Mouse (Mus musculus) A20 (cell line): ENCODE results near the gene Arhgap10.
"Not testable (repeated sequence)": the region's sequence is repeated elsewhere in the genome, so short reads cannot be mapped to it uniquely, and the experiment has no call there.

Source experiments
- DNase-seq: peaks from one replicate; pipeline ENCODE4 v3.0.0-alpha.2; 2011; ENCODE audit warnings: low read depth, low spot score

The Arhgap10 gene

GRCm38 (mm10) chr8:77350121-77350777 lies 167.5 kb downstream of the Arhgap10 start:
- DNase-seq, result no peak

GRCm38 (mm10) chr8:77343916-77344315 lies 173.8 kb downstream of the Arhgap10 start:
- no peak for DNase-seq

DNA sequence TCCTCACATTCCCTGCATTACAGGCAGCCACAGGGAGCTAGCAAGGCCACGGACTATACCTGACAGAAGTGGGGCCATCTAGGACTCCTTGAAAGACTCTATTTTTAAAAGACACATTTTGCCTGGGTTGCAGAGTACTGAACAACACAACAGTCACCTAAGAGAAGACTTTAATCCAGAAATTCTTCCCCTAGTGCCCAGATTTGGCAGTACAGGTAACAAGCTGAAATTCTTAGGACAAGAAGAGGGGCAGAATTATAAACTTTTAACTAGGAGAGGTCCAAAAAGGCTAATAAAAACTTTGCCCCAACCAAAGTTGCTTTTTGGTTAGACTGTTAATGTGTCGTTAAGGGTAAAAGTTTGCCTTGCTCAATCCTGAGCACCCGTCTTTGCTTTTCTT lies 174.4 kb downstream of the Arhgap10 start:
- no peak for DNase-seq

- no peak for DNase-seq
Measured at GRCm38 (mm10) chr8:77342144-77342543, 175.6 kb downstream of the Arhgap10 start.

DNA sequence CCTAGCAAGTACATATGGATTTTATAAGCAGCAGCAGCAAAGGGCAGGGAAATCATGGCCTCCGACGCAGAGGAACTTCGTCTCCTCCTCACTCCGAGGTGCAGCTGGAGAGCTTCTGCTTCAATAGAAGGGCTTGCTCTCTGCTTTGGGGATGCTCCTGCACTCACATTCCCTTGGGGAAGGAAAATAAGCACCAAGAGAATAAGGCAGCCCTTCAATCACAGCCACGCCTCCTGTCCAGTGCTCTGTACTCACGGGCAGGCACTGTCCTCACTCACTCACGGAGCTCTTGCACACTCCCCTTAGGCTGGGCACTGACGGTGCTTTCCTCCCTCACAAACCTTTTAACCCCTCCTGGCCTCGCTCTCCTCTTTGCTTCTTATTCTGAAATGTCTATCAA lies 176.4 kb downstream of the Arhgap10 start:
- DNase-seq, result no peak

DNA sequence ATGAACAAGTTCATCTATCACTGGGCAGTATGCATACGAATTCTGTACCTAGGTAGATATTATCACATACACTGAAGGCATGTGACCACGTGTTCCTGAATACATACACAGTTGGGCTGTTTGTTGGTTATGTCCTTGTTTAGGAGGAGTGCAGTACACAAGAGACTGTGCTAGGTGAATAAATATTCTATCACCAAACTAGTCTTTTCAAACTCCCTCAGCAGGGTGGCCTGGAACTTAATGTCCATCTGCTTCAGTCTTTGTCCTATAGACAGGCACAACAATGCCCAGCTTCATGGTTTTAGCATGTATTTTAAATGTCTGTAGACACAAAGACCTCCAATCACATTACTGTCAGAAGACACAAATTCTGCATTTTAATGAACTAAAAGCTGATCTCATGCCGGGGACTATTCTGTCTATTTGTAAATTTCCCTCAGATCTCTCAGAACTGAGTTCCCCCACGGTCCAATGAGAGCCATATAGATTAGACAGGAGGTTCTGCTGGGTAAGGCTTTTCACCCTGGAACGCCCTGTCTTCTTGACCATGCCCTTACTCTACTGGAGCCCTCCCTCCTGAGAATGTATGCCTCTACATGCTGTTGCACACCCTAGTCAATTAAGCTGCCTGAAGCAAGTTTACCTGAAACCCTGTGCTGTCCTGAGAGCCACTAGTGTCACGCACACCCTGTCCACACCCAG lies 177.6 kb downstream of the Arhgap10 start:
- DNase-seq, result no peak

GRCm38 (mm10) chr8:77337272-77337671 lies 180.5 kb downstream of the Arhgap10 start:
- DNase-seq, result no peak

DNA sequence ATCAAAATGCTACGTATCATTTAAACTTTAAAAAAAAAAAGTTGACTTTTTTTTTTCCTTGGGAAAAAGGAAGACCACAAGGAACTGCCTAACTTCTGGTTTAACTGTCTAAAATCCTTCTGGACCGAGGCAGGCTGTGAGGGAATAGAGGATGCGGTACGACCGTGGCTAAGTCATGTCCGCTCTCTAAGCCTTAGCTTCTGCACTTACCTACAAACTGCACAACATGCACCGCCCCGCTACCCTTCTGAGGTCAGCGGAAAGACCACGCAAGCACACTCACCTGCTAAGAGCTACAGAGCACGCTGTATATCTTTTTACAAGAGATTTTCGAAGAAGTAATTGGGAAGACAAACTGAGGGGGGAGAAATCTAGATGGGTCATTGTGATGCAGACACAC lies 186.6 kb downstream of the Arhgap10 start:
- no peak for DNase-seq

DNA sequence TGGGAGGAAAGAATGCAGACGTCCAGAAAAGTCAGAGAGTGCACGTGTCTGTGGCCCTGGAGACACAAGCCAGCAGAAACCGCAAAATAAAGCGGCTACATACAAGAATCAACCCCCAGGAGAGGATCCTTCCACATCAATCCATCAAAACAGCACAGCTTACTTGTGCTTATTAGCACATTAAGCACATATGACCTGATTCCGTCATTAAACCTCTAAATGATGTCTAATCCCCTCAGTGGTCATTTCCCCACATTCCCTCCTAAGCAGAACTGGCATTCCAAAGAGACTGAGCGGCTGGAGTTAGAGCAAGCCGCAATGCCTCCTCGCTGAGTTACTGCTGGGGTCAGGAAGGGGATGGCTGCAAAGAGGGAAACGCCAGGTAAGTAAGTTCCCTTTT lies 187.4 kb downstream of the Arhgap10 start:
- no peak for DNase-seq

GRCm38 (mm10) chr8:77329783-77330182 lies 188.0 kb downstream of the Arhgap10 start:
- no peak for DNase-seq

DNA sequence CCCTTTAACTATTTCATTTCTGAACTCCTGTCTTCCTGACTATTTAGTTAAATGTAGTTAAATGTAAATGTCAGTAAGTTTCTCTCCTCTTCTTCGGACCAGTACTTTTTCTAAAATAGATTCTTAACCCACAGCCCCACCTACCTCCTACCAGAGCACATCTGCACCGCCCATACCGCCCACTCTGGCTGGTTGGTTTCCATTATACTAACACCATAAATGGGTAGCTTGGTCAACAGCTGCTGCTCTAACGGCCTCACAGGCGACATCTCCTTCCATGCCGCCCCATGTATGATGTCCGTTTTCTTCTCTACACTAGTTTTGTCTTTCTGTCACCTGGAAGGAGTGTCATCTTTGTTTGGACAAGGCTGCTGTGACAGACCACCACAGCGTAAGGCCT lies 189.3 kb downstream of the Arhgap10 start:
- DNase-seq, result no peak

DNA sequence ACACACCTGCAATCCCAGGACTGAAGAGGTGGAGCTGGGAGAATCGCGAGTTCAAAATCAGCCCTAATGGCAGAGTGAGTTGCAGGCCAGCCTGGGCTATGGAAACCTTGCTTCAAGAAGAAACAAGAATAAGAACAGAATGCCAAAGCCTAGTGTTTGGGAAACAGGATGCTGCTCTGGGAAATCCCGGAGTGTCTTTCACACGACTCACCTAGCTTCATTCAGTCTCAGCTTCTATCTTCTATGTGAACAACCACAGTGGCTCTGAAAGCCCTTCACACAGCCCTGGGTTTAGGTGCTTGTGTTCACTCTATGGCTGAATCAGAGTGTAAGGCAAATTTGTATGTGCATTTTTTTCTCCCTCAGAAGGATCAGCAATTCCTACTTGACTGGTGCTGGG lies 190.4 kb downstream of the Arhgap10 start:
- no peak for DNase-seq

DNA sequence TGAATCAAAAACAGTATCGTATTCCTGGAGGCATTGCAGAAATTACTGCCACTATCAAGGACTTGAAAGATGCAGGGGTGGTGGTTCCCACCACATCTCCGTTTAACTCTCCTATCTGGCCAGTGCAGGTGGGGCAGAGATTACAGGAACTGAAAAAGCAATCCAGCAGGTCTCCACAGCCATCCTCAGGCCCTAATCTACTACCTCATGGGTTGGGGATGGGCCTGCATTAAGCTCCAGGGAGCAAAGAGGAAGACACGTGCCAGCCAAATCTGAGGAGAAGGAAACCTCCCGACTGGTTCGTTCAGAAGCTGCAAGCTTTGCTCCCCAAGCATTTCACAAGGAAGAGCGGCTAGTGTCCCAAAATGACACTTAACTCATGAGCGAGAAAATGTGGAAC lies 195.0 kb downstream of the Arhgap10 start:
- not testable (repeated sequence) for DNase-seq

- DNase-seq, result no peak
Measured at GRCm38 (mm10) chr8:77321901-77322300, 195.9 kb downstream of the Arhgap10 start.

- DNase-seq, result no peak
Measured at GRCm38 (mm10) chr8:77318590-77318989, 199.2 kb downstream of the Arhgap10 start.

- no peak for DNase-seq
Measured at GRCm38 (mm10) chr8:77317771-77318170, 200.0 kb downstream of the Arhgap10 start.

GRCm38 (mm10) chr8:77313003-77313402 lies 204.8 kb downstream of the Arhgap10 start:
- no peak for DNase-seq

GRCm38 (mm10) chr8:77311762-77312161 lies 206.0 kb downstream of the Arhgap10 start:
- DNase-seq, result no peak

GRCm38 (mm10) chr8:77310541-77310940 lies 207.2 kb downstream of the Arhgap10 start:
- DNase-seq, result no peak

GRCm38 (mm10) chr8:77310026-77310425 lies 207.7 kb downstream of the Arhgap10 start:
- no peak for DNase-seq

DNA sequence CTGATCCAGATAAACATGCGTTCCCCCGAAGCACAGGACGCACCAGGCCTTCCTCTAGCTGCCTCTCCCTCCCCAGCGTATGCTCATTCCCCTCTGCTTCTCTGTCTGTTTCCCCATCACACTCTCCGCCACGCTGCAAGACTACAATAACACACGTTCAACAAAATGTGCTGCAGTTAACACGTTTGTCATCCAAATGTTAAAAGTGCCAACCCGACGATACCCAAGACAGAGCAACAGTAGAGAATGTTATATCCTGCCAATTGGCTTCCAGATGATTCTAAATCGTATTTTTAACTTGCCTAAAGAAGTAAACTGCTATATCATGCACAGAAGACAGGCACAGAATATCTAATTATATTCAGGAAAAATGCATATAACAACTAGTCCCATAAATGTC lies 223.2 kb downstream of the Arhgap10 start:
- DNase-seq, result no peak

DNA sequence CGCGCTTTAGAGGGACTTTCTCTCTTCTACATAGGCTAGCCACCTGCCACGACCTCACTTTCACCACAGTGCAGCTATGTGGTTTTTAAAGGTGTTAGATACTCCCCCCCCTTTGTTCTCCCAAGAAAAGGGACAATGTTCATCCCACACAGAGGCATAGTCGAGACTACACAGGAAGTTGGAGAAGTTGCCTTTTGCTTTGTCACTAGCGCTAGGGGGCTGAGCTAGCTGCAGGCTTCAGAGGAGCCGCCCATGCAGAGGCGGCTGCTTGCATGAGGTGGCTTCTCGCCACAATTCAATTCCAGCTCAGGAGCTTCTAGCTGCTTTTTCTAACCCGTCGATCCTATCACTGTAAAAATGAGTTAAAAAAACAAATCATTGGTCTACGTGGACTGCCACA lies 225.1 kb downstream of the Arhgap10 start:
- DNase-seq, result no peak

DNA sequence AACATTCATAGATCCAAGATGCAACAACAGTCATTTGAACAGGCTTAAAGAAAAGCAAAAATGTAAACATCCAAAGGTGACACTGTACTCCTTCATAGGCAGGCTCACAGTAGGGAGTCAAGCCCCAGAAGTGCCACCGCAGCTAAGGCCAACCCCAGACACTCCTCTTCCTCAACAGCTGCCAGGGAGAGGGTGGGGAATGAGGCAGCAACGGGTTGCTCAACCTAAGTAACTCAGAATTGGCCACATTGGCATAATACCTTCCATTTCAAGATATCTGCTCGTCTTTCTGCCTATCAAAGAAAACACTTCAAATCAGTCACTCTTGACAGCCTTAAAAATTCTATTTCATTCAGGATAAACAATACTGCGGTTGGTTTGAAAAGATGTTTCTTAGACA lies 225.6 kb downstream of the Arhgap10 start:
- DNase-seq, result no peak
